Mouse (Mus musculus): ENCODE data around the gene Fbxl18.

Fbxl18 gene

GRCm38 (mm10) chr5:142854877-142855276 is 40.3 kb downstream of the Fbxl18 start:
- Histone ChIP-seq H3K27me3 (ENCODE audit: insufficient read depth, low read length) (no peaks in the 10 kb centered on the region), H3K36me3 (ENCODE audit: insufficient read depth, low read length) (no peaks in the 10 kb centered on the region), H3K4me3 (replicated peaks; ENCODE audit: low read length) (no peak overlapping the region), H3K9me3 (ENCODE audit: low read length) (no peaks in the 10 kb centered on the region), H3K4me1 (replicated peaks; ENCODE audit: low read depth, low read length) (peaks cover 52% of the 10 kb centered on the region)
- peak; percentile 96 for TF ChIP-seq CTCF (conservative IDR thresholded peaks at IDR 0.05; ENCODE audit: low read length)
- TF ChIP-seq POU5F1 (IDR thresholded peaks at IDR 0.05; ENCODE audit: borderline replicate concordance, low read length): no peak

GRCm38 (mm10) chr5:142853585-142853984 is 41.6 kb downstream of the Fbxl18 start:
- Histone ChIP-seq H3K4me3 (replicated peaks; ENCODE audit: low read length) (no peak overlapping the region), H3K27me3 (ENCODE audit: insufficient read depth, low read length) (no peaks in the 10 kb centered on the region), H3K4me1 (replicated peaks; ENCODE audit: low read depth, low read length) (peaks cover 52% of the 10 kb centered on the region), H3K36me3 (ENCODE audit: insufficient read depth, low read length) (no peaks in the 10 kb centered on the region), H3K9me3 (ENCODE audit: low read length) (peaks cover 6% of the 10 kb centered on the region; the same call in 1 of the 2 replicates)
- TF ChIP-seq NANOG (IDR thresholded peaks at IDR 0.05; ENCODE audit: borderline replicate concordance, low read length) (no peak), POU5F1 (IDR thresholded peaks at IDR 0.05; ENCODE audit: borderline replicate concordance, low read length) (no peak), CTCF (conservative IDR thresholded peaks at IDR 0.05; ENCODE audit: low read length) (no peak)

- H3K4me1 ChIP-seq (replicated peaks; ENCODE audit: low read depth, low read length): peaks cover 46% of the 10 kb centered on the region
- no peak for TF ChIP-seq NANOG (IDR thresholded peaks at IDR 0.05; ENCODE audit: borderline replicate concordance, low read length)
- TF ChIP-seq POU5F1 (IDR thresholded peaks at IDR 0.05; ENCODE audit: borderline replicate concordance, low read length): no peak
- no peak for TF ChIP-seq CTCF (conservative IDR thresholded peaks at IDR 0.05; ENCODE audit: low read length)
- H3K4me3 ChIP-seq (replicated peaks; ENCODE audit: low read length): no peak overlapping the region
- peaks cover 6% of the 10 kb centered on the region; the same call in 1 of the 2 replicates for H3K9me3 ChIP-seq (ENCODE audit: low read length)
- H3K27me3 ChIP-seq (ENCODE audit: insufficient read depth, low read length): peaks cover 2% of the 10 kb centered on the region; the same call in 1 of the 2 replicates
- no peaks in the 10 kb centered on the region for H3K36me3 ChIP-seq (ENCODE audit: insufficient read depth, low read length)
These were observed 43.6 kb downstream of the Fbxl18 start for GRCm38 (mm10) chr5:142851681-142852049.

- no peaks in the 10 kb centered on the region for H3K36me3 ChIP-seq (ENCODE audit: insufficient read depth, low read length)
- H3K4me1 ChIP-seq (replicated peaks; ENCODE audit: low read depth, low read length): peaks cover 46% of the 10 kb centered on the region
- H3K27me3 ChIP-seq (ENCODE audit: insufficient read depth, low read length): peaks cover 2% of the 10 kb centered on the region; the same call in 1 of the 2 replicates
- peaks cover 6% of the 10 kb centered on the region; the same call in 1 of the 2 replicates for H3K9me3 ChIP-seq (ENCODE audit: low read length)
- TF ChIP-seq POU5F1 (IDR thresholded peaks at IDR 0.05; ENCODE audit: borderline replicate concordance, low read length) (no peak), NANOG (IDR thresholded peaks at IDR 0.05; ENCODE audit: borderline replicate concordance, low read length) (no peak), CTCF (conservative IDR thresholded peaks at IDR 0.05; ENCODE audit: low read length) (no peak)
- H3K4me3 ChIP-seq (replicated peaks; ENCODE audit: low read length): no peak overlapping the region
These were observed 44.1 kb downstream of the Fbxl18 start for GRCm38 (mm10) chr5:142850916-142851680.

GRCm38 (mm10) chr5:142850476-142850875 is 44.7 kb downstream of the Fbxl18 start:
- peaks cover 46% of the 10 kb centered on the region for H3K4me1 ChIP-seq (replicated peaks; ENCODE audit: low read depth, low read length)
- no peaks in the 10 kb centered on the region for H3K36me3 ChIP-seq (ENCODE audit: insufficient read depth, low read length)
- TF ChIP-seq CTCF (conservative IDR thresholded peaks at IDR 0.05; ENCODE audit: low read length) (no peak), NANOG (IDR thresholded peaks at IDR 0.05; ENCODE audit: borderline replicate concordance, low read length) (no peak), POU5F1 (IDR thresholded peaks at IDR 0.05; ENCODE audit: borderline replicate concordance, low read length) (no peak)
- H3K27me3 ChIP-seq (ENCODE audit: insufficient read depth, low read length): peaks cover 2% of the 10 kb centered on the region; the same call in 1 of the 2 replicates
- H3K4me3 ChIP-seq (replicated peaks; ENCODE audit: low read length): no peak overlapping the region
- H3K9me3 ChIP-seq (ENCODE audit: low read length): peaks cover 6% of the 10 kb centered on the region; the same call in 1 of the 2 replicates

- Histone ChIP-seq H3K4me1 (replicated peaks; ENCODE audit: low read depth, low read length) (peaks cover 40% of the 10 kb centered on the region), H3K4me3 (replicated peaks; ENCODE audit: low read length) (no peak overlapping the region), H3K27me3 (ENCODE audit: insufficient read depth, low read length) (peaks cover 2% of the 10 kb centered on the region; the same call in 1 of the 2 replicates), H3K36me3 (ENCODE audit: insufficient read depth, low read length) (no peaks in the 10 kb centered on the region), H3K9me3 (ENCODE audit: low read length) (peaks cover 6% of the 10 kb centered on the region; the same call in 1 of the 2 replicates)
- TF ChIP-seq NANOG (IDR thresholded peaks at IDR 0.05; ENCODE audit: borderline replicate concordance, low read length) (no peak), CTCF (conservative IDR thresholded peaks at IDR 0.05; ENCODE audit: low read length) (no peak), POU5F1 (IDR thresholded peaks at IDR 0.05; ENCODE audit: borderline replicate concordance, low read length) (no peak)
These were observed 46.3 kb downstream of the Fbxl18 start for GRCm38 (mm10) chr5:142848911-142849310.

GRCm38 (mm10) chr5:142848149-142848548 is 47.1 kb downstream of the Fbxl18 start:
- Histone ChIP-seq H3K4me1 (replicated peaks; ENCODE audit: low read depth, low read length) (peaks cover 38% of the 10 kb centered on the region), H3K4me3 (replicated peaks; ENCODE audit: low read length) (no peak overlapping the region), H3K9me3 (ENCODE audit: low read length) (peaks cover 6% of the 10 kb centered on the region; the same call in 1 of the 2 replicates), H3K36me3 (ENCODE audit: insufficient read depth, low read length) (no peaks in the 10 kb centered on the region), H3K27me3 (ENCODE audit: insufficient read depth, low read length) (peaks cover 2% of the 10 kb centered on the region; the same call in 1 of the 2 replicates)
- TF ChIP-seq NANOG (IDR thresholded peaks at IDR 0.05; ENCODE audit: borderline replicate concordance, low read length) (no peak), CTCF (conservative IDR thresholded peaks at IDR 0.05; ENCODE audit: low read length) (no peak), POU5F1 (IDR thresholded peaks at IDR 0.05; ENCODE audit: borderline replicate concordance, low read length) (no peak)

GRCm38 (mm10) chr5:142844467-142844866 is 50.8 kb downstream of the Fbxl18 start:
- no peaks in the 10 kb centered on the region for H3K36me3 ChIP-seq (ENCODE audit: insufficient read depth, low read length)
- peaks cover 31% of the 10 kb centered on the region for H3K4me1 ChIP-seq (replicated peaks; ENCODE audit: low read depth, low read length)
- no peak overlapping the region for H3K4me3 ChIP-seq (replicated peaks; ENCODE audit: low read length)
- peaks cover 6% of the 10 kb centered on the region; the same call in 1 of the 2 replicates for H3K9me3 ChIP-seq (ENCODE audit: low read length)
- TF ChIP-seq CTCF (conservative IDR thresholded peaks at IDR 0.05; ENCODE audit: low read length) (peak; percentile 40), POU5F1 (IDR thresholded peaks at IDR 0.05; ENCODE audit: borderline replicate concordance, low read length) (no peak)
- peaks cover 7% of the 10 kb centered on the region; the same call in 1 of the 2 replicates for H3K27me3 ChIP-seq (ENCODE audit: insufficient read depth, low read length)
